Mouse (Mus musculus) adrenal gland, adult 8-10 months (tissue): ENCODE data around the gene Tyw3. TPM values are rescaled to one million over a fixed set of nuclear protein-coding genes. Genes with fewer than 3 reads are reported as not detected.

Experiments
- DNase-seq: peaks from one replicate; pipeline ENCODE4 v3.0.0; 2022
- total RNA-seq, 4 experiments: library from RNA; stranded (reverse); gene quantifications; 2 replicates each; pipeline ENCODE4 v1.2.4; 2022

Tyw3 gene
- total RNA-seq, 4 experiments from 2014 or later: 3.9 to 10.4 (median 5.6) TPM

DNA sequence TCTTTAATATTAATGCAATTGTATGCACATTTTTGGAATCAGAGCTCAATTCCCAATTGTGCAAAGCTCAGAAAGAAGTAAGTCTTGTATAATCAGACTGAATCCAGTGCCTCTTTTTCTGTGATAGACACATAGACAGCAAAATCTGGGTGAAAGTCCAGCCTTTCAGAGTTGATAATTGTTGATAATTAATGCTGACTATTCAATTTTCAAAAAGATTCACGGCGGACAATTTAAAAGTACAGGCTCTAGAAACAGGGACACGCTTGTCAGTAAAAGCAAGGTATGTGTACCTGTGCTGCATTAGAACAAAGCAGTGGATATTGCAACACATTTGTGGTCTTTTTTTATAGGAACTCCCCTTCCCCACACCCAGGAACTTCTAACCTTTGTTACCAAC is 34.7 kb downstream of the Tyw3 start:
- DNase-seq: no peak

DNA sequence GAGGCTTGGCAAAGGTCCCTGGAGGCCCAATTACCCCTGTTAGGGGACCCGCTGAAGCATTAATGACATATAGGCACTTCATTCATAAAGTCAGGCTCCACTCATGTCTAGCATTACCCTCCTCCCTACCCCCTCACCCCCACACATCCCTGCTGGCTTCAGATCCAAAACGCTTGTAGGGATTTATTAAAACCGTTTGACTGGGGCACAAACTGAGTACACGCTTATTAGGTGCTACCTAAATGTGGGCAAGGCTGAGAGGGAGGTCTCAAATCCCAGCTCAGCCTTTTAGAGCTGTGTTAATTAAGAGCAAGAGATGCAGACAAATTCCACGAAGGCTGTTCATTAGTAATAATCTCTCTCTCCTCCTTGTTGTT is 45.9 kb downstream of the Tyw3 start:
- no peak for DNase-seq

DNA sequence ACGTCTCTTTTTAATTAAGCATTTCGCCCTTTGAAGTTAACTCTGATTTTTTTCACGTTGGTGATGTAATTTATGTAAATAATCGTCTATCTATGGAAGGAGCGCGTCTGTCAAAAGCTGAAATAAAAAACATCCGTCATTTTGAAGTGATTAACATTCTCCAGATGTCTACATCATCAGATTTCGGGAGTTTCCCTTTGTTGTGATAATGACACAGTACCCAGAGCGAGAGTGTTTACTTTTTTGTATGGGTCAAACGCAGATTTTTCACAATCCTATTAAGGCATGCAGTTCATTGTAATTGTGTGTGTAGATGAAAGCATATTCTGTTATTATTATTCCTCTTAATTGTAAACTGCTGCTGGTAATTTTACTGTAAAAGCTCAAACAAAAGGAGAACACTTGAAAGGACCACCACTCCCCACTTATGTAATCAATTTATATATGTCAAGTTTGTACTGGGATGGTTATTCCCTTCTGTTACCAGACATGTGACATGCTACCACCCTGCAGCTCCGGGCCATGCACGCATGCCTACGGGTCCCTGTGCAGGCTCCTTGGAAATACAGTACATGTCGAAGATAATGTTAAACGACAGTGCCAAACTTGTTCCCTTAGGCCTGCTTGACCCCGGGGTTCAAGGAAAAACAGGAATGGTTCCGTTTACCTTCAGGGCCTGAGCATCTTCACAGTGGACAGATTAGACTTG is 46.4 kb downstream of the Tyw3 start:
- no peak for DNase-seq

DNA sequence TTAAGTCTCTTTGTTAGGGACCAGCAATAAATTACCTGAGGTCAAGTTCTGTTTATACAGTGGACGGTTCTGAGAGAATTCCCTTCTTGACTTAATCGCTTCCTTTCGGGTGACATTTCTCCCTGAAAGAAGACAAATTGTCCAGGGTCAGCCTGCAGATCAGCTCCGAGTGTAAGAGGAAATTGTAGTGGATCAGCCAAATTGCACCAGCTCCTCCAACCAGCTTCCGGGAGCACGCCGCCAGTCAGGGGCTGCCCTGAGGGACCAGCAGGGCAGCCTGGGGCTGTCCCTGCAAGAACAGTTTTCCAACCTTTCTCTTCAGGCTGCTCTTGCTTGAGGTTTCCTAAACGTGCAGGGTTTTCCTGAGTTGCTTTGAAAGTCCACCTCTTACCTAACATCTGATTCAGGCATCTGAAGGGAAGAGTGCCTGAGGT is 48.0 kb downstream of the Tyw3 start:
- no peak for DNase-seq

DNA sequence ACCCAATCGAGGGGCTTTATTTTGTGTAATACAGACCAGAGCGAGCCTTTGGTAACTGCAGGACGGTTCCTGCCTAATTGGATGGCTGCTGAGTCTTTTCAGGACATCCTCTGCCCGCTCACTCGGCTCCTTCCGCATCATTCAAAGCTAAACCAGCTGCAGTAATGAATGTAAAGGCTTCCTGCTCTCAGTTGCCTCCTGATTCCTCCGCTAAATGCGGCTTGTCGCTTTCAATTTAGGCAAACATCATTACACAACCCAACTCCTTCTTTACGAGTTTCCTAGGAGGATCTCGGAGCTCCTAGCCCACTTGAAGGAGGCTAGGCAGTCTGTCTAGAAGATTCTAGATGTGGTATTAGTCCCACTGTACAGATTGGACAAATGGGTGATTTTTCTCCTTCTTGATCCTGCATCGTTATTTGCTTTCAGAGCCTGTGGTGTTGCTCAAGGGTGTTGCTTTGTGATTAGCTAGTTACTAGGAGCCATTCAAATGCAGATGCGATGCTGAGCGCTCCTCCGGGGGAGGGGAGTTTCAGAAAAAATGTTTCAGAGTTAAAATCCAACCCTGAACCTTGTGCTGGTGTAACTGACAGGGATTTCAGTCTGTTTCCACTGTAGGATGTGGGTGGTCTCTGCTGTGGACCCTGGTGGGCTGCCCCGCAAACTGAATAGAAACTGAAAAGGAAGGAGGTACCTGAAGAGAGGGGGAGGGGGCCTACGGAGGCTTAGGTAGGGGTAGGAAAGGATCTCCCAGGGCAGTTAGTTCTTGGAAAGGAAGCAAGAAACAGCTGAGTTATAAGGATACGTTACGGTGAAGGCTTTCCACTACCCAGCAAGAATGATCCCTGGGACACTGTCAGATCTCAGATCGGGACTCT is 49.1 kb downstream of the Tyw3 start:
- no peak for DNase-seq

DNA sequence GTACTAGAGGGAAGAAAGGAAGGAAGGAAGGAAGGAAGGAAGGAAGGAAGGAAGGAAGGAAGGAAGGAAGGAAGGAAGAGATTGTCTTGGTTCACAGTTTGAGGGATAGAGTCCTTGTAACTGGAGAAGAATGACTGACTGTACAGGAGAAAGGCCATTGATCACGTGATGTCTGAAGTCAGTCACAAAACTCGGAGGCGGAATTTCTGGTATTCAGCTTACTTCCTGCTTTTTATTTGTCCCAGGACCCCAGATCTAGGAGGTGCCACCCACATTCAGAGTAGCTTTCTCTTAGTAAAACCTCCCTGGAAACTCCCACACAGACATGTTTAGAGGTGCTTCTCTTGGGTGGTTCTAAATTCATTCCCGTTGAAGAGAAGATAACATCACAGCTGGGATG is 50.7 kb downstream of the Tyw3 start:
- DNase-seq: no peak

DNA sequence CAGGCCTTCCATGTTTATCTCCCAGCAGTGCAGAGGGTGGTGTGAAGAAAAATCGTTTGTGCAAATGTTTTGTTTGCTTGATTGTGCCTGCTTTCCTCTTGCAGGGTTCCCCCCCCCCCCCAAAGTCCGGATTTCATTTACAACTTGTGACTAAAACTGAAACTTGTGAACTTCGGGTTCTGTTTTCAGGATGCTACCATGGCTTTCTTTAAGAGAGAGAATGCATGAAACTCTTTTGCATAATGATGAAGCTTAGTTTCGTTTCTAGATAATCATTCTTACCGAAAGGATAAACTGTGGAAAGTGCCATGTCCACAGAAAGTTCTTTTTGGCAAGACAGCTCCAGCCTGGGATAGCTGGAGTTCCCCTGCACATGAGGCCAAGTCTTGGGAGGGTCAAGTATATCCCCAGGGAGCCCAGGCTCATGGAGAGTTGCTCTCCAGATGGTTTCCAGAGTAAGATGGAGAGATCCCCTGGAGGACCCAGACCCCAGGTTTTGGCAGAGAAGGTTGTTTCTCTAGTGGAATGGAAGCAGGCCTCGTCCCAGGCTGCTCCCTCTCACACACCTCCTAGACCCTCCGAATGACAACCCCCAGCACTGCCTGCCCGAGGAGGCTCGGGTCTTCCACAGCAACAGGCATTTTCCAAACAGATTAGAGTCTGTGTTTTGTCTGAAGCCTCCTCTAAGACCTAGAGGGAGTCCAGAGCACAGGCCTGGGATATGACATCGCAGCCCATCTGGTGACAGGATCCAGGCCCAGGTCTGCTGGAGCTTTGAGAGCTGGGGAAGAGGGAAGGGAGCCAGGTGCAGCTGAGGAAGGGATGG is 56.6 kb downstream of the Tyw3 start:
- no peak for DNase-seq

DNA sequence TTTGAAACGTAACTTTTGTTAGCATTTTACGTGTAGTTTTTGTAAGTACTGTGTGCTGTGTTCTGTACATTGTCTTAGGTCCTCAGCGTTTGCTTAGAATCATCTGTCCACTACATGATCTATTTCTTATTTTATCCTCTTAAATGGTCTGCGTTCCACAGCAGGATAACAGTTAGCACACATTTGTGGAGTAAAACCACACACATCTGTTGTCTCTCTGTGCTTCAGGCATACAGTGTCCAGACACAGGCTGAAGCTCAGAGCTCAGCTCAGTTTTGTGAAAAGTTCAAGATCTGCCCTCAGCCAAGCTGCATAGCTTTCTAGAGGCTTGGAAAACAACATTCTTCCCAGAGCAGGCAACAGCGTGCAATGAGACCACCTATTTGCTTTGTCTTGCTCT is 60.8 kb downstream of the Tyw3 start:
- no peak for DNase-seq

DNA sequence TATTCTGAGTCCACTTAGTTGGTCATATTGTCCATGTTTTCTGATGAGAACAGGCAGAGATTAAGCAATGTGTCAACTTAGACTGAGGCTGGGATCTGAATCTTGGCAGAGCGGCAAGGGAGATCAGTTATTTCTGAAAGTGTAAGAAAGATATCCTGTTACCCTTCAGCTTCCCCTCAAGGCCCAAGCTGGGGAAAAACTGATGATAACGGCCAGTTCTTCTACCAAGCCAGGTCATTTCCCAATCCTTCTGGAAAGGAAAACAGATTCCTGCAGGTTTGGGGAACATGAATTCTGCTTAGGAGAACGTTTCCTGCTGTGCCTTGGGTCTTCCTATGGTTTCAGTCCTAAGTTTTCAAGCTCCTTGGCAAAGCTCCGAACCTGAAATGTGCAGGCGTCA is 63.7 kb downstream of the Tyw3 start:
- DNase-seq: no peak

DNA sequence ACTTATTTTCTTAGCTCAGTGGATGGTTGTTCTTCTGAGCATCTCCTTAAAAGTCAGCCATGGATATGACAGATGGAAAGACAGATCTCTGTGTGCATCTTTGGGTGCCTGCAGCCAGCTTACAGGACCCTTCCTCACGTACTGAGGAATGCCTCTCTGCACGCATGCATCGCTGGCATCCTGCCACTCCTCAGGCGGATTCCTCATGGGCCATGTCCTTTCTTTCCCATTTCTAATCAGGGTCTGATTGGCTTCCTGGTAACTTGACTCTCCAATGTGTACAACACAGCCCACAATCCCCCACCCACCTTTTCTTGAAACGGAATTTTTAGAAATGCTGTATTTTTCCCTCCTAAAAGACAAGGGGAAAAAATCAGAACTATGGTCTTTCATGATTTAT is 67.9 kb downstream of the Tyw3 start:
- no peak for DNase-seq

DNA sequence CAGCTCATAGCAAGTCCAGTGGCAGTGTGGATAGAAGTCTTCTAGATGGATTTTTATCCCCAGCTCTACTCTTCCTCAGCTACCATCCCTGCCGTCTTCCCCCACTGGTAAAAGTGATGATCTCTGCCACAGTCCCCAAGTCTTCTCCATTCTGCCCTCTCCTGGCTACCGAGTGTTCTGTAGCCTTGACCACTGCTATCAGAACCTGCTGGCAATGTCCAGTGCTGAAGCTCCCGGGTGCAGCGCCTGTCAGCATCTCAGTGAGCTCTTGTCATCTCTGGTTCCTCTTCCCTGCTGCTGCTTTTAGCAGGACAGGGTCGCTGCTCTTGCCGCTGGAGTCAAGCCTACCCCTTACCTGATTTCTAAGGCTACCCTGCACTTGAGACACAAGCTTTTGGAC is 70.3 kb downstream of the Tyw3 start:
- no peak for DNase-seq

Other genes with a start within 250 kb of the Tyw3 start
- gene Cryz, start 393 bp downstream of the Tyw3 start, total RNA-seq: 10 to 100 TPM; 17.3 to 24.8 (median 22.5) TPM
- 1 to 10 TPM in 3 of 4 experiments, under 1 TPM in 1; 0.38 to 1.4 (median 1.2) TPM for gene Erich3, start 66.8 kb upstream of the Tyw3 start, total RNA-seq